Mouse (Mus musculus) liver (tissue): ENCODE results near the gene Irf3.
A peak's percentile ranks its signal among the peaks of the same experiment; 100 is the strongest.

Experiments
- DNase-seq: peaks from one replicate; pipeline ENCODE4 v3.0.0-alpha.2; 2020; ENCODE audit warnings: mixed read lengths

Gene Irf3

DNA sequence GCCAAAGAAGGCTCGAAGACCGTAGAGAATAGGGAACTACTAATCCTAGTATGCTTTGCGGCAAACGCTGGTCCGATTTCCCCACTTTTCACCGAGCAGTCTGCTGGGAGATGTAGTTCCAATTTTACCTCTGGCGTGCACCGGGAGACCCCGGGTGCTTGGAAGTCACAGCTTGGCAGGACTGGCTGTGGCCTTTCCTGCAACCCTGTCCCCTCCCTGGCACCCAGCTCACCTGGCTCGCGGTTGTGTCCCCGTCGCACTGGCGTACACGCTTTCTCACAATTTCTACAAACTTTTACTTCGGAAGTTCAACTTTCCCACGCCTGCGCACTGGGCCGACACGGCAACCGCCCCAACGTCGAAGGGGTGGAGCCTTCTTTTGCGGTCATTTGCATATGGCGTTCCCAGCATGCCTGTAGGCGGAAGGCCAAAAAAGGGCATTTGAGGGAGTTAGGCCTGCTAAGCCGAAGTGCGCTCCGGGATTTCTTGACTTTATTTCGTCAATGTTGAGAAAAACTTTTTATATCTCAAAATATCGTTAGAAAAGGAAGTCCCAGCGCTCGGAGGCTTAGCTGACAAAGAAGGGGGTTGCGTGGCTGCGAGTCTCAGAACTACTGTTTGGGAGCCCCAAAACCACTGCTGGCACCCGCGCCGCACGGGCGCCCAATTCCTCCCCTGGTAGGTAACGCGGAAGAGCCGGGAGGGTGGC, at the start of gene Irf3:
Gene Irf3 (plus strand): TSS at position 418 of the 709 bp plus-strand sequence.
- peak; percentile 96 for DNase-seq

DNA sequence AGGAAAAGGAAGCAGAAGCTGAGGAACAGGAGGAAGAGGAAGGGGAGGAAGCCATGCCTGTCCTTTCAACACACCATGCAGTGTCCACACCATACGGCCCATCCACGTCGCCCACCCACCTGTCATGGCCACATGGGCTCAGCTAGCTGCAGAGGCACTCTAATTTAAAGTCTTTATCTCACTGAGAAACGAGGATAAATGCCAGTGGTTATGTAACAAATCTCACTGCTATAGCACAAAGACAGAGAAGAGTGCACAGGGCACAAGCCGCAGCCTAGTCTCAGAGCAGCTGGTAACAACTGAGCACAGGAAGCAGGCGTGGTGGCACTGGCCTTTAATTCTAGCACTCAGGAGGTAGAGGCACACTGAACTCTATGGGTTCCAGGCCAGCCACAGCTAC, 47.5 kb upstream of the Irf3 start:
- no peak for DNase-seq

- DNase-seq, result peak; percentile 85
Observed at GRCm38 (mm10) chr7:44951960-44952359, 45.5 kb upstream of the Irf3 start.

GRCm38 (mm10) chr7:44952611-44953306, 44.7 kb upstream of the Irf3 start:
- DNase-seq, result peak; percentile 93

DNA sequence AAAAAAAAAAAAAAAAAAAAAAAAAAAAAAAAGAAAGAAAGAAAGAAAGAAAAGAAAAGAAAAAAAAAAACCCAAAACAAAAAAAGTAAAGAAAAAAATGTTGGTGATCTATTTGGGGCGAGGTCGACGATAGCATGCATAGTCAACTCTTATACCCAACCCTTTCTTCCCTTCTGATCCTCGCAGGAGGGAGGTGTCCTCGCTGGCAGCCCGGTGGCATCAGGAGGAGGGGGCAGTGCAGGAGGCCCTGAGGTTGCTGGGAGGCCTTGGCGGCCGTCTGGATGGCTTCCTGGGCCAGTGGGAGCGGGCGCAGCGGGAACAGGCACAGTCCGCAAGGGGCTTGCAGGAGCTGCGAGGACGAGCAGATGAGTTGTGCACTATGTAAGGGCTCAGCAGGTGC, 43.9 kb upstream of the Irf3 start:
- DNase-seq, result no peak

DNA sequence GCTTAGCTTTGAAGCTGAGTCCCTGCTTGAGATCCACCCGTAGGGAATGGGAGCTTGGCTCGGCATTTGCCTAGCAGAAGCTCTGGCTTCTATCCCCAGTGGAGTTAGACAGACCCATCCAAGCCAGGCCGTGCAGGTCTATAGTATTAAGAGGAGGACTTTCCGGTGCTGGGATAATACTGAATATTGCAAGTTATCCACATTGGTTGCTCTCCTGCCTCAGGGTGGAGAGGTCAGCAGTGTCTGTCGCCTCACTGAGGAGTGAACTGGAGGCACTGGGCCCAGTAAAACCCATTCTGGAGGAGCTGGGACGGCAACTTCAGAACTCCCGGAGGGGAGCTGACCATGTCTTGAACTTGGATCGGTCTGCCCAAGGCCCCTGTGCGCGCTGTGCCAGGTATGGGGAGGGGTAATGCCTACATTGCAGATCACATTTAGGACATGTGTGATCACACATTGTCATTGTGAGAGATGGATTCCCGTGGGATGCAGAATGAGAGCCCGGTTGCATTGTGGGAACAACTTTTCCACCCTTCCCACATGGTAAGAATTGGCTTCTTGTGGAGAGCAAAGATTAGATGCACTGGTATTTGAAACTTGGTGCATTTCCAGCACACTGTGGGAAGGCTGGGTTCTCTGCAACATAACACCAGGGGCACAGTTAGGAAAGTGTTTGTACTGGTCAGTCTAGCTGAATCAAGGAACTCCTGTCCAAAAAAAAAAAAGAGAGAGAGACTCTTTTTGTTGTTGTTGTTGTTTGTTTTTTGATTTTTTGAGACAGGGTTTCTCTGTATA, 43.2 kb upstream of the Irf3 start:
- DNase-seq, result no peak

DNA sequence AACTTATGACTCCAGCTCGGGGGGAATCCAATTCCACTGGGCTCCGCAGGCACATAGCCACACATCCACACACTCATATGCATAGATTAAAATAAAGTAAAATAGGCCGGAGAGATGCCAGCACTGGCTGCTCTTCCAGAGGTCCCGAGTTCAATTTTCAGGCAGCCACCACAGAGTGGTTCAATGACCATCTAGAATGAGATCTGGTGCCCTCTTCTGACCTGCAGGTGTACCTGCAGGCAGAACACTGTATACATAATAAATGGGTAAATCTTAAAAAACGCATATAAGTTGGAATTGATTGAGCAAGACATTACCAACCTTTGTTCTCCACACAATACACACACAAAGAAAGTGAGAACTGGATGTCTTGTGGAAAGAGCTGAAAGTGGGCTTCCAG, 41.8 kb upstream of the Irf3 start:
- DNase-seq, result no peak

DNA sequence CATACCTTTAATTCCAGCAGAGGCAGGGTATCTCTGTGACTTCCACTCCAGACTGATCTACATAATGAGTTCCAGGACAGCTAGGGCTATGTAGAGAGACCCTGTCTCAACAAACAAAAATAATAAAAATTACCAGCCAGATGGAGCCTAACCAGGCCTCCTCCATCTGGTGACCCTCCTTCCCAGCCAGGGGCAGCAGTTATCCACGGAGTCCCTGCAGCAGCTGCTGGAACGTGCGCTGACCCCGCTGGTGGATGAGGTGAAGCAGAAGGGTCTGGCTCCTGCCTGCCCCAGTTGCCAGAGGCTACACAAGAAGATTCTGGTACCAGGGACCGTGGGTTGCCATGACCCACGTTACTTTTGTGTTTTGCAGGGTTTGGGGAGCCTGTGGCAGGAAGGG, 41.2 kb upstream of the Irf3 start:
- no peak for DNase-seq

DNA sequence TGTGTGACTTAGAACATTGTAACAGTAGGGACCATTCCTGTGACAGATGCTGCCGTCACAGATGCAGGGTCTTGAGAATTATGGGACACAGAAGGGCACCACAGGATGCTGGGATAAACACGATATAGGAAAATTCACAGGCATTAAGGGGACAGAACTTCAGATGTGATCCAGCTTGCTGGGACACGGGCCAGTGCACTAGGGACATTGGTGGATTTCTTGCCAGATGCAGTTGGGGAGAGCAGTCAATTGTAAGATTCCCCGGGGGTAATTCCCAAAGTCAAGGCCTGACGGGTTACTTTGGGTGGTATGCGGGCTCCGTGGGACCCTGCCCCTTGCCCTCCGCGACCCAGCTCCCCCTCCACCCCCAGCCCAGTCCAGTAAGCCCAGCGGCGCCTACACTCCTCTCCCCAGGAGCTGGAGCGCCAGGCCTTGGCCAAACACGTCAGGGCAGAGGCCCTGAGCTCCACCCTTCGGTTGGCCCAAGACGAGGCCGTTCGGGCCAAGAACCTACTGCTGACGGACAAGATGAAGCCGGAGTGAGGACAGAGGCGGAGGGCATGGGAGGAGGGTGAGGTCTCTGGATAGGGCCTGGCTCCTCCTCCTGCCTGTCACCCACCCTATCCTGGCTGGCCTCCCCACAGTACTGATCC, 40.1 kb upstream of the Irf3 start:
- DNase-seq, result no peak

- no peak for DNase-seq
Observed at GRCm38 (mm10) chr7:44958208-44958607, 39.2 kb upstream of the Irf3 start.

- DNase-seq, result no peak
Observed at GRCm38 (mm10) chr7:44959281-44959680, 38.2 kb upstream of the Irf3 start.

GRCm38 (mm10) chr7:44959874-44960511, 37.5 kb upstream of the Irf3 start:
- DNase-seq, result no peak

DNA sequence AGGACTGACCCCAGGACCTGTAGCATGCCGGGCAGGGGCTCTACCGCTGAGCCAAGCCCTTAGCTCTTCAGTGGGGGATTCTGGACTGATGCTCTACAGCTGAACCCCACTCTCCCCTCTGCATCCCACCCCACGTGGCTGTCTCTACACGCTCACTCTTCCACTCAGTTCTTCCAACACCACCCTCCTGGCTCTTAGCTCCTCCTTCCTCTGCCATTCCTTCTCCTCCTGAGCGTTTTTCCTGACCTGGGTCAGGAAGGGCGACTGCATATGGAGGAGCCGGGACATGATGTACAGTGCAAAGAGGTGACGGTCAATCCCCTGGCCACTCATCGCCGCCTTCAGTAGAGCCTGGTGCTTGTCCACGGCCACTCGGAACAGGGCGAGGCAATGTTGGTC, 36.9 kb upstream of the Irf3 start:
- no peak for DNase-seq

- no peak for DNase-seq
Observed at GRCm38 (mm10) chr7:44962337-44962736, 35.1 kb upstream of the Irf3 start.

DNA sequence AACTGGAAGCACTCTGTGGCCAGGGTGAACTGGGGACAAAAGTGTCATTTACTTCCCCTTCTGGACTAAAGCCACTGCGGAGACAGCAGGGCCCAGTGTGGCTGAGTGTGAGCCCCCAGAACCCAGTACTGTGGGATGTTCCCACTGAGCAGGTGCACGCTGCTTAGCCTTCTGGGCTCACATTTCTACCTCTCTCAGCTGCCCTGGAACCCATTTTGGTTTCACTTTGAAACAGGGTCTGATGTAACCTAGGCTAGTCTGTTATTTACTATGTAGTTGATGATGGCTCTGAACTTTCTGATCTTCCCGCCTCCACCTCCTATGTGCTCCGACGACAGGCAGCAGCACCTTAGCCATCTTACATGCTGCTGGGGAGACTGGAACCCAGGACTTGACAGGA, 34.6 kb upstream of the Irf3 start:
- DNase-seq, result no peak

- no peak for DNase-seq
Observed at GRCm38 (mm10) chr7:44964990-44965389, 32.5 kb upstream of the Irf3 start.

DNA sequence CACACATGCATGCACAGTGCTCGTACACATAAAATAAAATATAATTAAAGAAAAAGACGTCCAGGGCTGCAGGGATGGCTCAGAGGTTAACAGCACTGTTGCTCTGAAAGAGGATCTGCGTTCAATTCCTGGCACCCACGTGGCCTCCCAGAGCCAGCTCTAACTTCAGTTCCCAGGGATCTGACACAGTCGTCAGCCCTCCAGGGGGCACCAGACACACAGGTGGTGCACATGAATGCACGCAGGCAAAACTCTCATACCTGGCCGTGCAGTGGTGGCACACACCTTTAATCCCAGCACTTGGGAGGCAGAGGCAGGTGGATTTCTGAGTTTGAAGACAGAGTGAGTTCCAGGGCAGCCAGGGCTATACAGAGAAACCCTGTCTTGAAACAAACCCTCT, 31.5 kb upstream of the Irf3 start:
- no peak for DNase-seq

GRCm38 (mm10) chr7:44966638-44967037, 30.8 kb upstream of the Irf3 start:
- DNase-seq, result no peak

GRCm38 (mm10) chr7:44970231-44970691, 27.2 kb upstream of the Irf3 start:
- DNase-seq, result peak; percentile 85

DNA sequence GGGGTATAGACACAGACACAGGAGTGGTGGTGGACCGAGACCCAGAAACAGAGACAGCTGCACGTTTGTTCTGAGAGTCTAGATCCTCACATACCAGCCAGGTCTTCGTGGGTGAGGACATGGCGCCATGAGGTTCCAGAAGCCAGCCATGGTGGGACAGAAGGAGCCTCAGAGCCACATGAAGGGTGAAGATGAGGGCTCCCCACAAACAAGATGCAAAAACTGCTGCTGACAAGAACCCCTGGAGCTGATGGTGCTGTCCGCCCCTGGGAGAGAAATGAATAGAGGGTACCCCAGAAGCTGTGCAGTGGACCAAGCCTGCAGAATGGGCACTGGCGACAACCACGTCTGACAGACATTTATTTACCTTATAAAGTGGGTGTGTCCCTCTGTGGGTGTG, 26.3 kb upstream of the Irf3 start:
- DNase-seq, result no peak

- DNase-seq, result no peak
Observed at GRCm38 (mm10) chr7:44973415-44974130, 23.9 kb upstream of the Irf3 start.
